Mouse (Mus musculus): ENCODE data around the gene Psmb9. TPM values are rescaled to one million over a fixed set of nuclear protein-coding genes. Genes with fewer than 3 reads are reported as not detected.

Gene Psmb9
- polyA plus RNA-seq, 1 experiment from 2014 or later = 0.80 TPM

Other genes starting within 250 kb of the Psmb9 start
- gene Pfdn6, start 247.4 kb downstream of the Psmb9 start, polyA plus RNA-seq (2014; fragmentation: Nextera tagmentation; extraction: Ambion mirVana) = 190 and 195 TPM in 2 replicates
- gene Wdr46, start 247.1 kb downstream of the Psmb9 start, polyA plus RNA-seq (2014; fragmentation: Nextera tagmentation; extraction: Ambion mirVana) = 29.5 and 33.4 TPM in 2 replicates
- 4.4 and 4.9 TPM in 2 replicates for gene B3galt4, start 236.3 kb downstream of the Psmb9 start, polyA plus RNA-seq (2014; fragmentation: Nextera tagmentation; extraction: Ambion mirVana)
- 40.7 and 43.8 TPM in 2 replicates for gene Vps52, start 232.0 kb downstream of the Psmb9 start, polyA plus RNA-seq (2014; fragmentation: Nextera tagmentation; extraction: Ambion mirVana)
- gene Rps18, start 231.8 kb downstream of the Psmb9 start, polyA plus RNA-seq (2014; fragmentation: Nextera tagmentation; extraction: Ambion mirVana) = 1,341 and 1,360 TPM in 2 replicates
- gene H2-K1, start 187.4 kb downstream of the Psmb9 start, polyA plus RNA-seq (2014; fragmentation: Nextera tagmentation; extraction: Ambion mirVana) = 20.2 and 23.1 TPM in 2 replicates
- gene Ring1, start 163.1 kb downstream of the Psmb9 start, polyA plus RNA-seq (2014; fragmentation: Nextera tagmentation; extraction: Ambion mirVana) = 5.2 and 8.4 TPM in 2 replicates
- 48.1 and 52.7 TPM in 2 replicates for gene H2-Ke6, start 159.7 kb downstream of the Psmb9 start, polyA plus RNA-seq (2014; fragmentation: Nextera tagmentation; extraction: Ambion mirVana)
- 89.7 and 108 TPM in 2 replicates for gene Slc39a7, start 156.1 kb downstream of the Psmb9 start, polyA plus RNA-seq (2014; fragmentation: Nextera tagmentation; extraction: Ambion mirVana)
- gene Rxrb, start 156.0 kb downstream of the Psmb9 start, polyA plus RNA-seq (2014; fragmentation: Nextera tagmentation; extraction: Ambion mirVana) = 25.1 and 27.1 TPM in 2 replicates
- gene Col11a2, start 148.3 kb downstream of the Psmb9 start, polyA plus RNA-seq (2014; fragmentation: Nextera tagmentation; extraction: Ambion mirVana) = 1.5 and 2.9 TPM in 2 replicates
- gene H2-Oa, start 95.4 kb downstream of the Psmb9 start, polyA plus RNA-seq (2014; fragmentation: Nextera tagmentation; extraction: Ambion mirVana) = 0.93 TPM in 1 of 2 replicates, not detected in the other
- gene H2-DMa, start 68.2 kb downstream of the Psmb9 start, polyA plus RNA-seq (2014; fragmentation: Nextera tagmentation; extraction: Ambion mirVana) = 9.2 and 10.3 TPM in 2 replicates
- 116 and 133 TPM in 2 replicates for gene Brd2, start 65.1 kb downstream of the Psmb9 start, polyA plus RNA-seq (2014; fragmentation: Nextera tagmentation; extraction: Ambion mirVana)
- gene H2-DMb2, start 44.5 kb downstream of the Psmb9 start, polyA plus RNA-seq (2014; fragmentation: Nextera tagmentation; extraction: Ambion mirVana) = not detected in 2 replicates
- not detected in 2 replicates for gene H2-DMb1, start 34.7 kb downstream of the Psmb9 start, polyA plus RNA-seq (2014; fragmentation: Nextera tagmentation; extraction: Ambion mirVana)
- 0.68 and 1.3 TPM in 2 replicates for gene Tap1, start 211 bp downstream of the Psmb9 start, polyA plus RNA-seq (2014; fragmentation: Nextera tagmentation; extraction: Ambion mirVana)
- gene Psmb8, start 10.0 kb upstream of the Psmb9 start, polyA plus RNA-seq (2014; fragmentation: Nextera tagmentation; extraction: Ambion mirVana) = 2.1 and 3.3 TPM in 2 replicates
- gene Tap2, start 15.8 kb upstream of the Psmb9 start, polyA plus RNA-seq (2014; fragmentation: Nextera tagmentation; extraction: Ambion mirVana) = 0.59 and 0.60 TPM in 2 replicates
- not detected in 2 replicates for gene H2-Ob, start 51.1 kb upstream of the Psmb9 start, polyA plus RNA-seq (2014; fragmentation: Nextera tagmentation; extraction: Ambion mirVana)
- gene H2-Ab1, start 69.9 kb upstream of the Psmb9 start, polyA plus RNA-seq (2014; fragmentation: Nextera tagmentation; extraction: Ambion mirVana) = 2.6 and 4.5 TPM in 2 replicates
- not detected in 2 replicates for gene H2-Aa, start 100.1 kb upstream of the Psmb9 start, polyA plus RNA-seq (2014; fragmentation: Nextera tagmentation; extraction: Ambion mirVana)
- gene H2-Eb1, start 118.1 kb upstream of the Psmb9 start, polyA plus RNA-seq (2014; fragmentation: Nextera tagmentation; extraction: Ambion mirVana) = 0.70 and 1.8 TPM in 2 replicates
- not detected in 2 replicates for gene H2-Eb2, start 137.9 kb upstream of the Psmb9 start, polyA plus RNA-seq (2014; fragmentation: Nextera tagmentation; extraction: Ambion mirVana)
- gene Btnl2, start 167.1 kb upstream of the Psmb9 start, polyA plus RNA-seq (2014; fragmentation: Nextera tagmentation; extraction: Ambion mirVana) = not detected in 2 replicates
- gene Btnl1, start 189.4 kb upstream of the Psmb9 start, polyA plus RNA-seq (2014; fragmentation: Nextera tagmentation; extraction: Ambion mirVana) = not detected in 2 replicates
- gene BC051142, start 211.1 kb upstream of the Psmb9 start, polyA plus RNA-seq (2014; fragmentation: Nextera tagmentation; extraction: Ambion mirVana) = 1.3 and 1.7 TPM in 2 replicates

Measured in neural tube, embryonic 11.5 days (tissue).